ENCODE assay signal across 29 mouse cellular contexts in the genomic region with DNA sequence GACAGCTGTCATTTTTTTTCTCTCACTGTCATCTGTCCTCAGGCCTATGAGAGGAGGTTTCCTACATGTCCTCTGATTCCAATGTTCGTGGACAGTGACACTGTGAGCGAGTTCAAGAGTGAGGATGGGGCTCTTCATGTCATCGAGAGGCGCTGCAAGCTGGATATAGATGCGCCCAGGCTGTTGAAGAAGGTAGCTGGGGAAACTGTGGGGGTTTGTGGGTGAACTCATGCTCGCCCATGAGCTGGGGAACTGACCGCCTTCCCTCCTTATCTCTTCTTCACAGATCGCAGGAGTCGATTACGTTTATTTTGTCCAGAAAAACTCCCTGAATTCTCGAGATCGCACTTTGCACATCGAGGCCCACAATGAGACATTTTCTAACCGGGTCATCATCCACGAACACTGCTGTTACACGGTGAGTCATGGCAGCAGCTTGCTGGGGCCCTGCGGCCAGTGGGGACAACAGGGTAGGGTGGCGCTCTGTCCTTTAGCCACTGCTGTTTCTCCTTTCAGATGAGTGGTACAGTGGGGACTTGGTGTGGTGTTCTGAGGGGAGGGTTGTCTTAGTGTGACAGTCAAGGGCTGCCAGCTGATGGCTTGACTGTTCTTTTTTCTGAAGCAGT. TPM values are rescaled to one million over a fixed set of nuclear protein-coding genes. Genes with fewer than 3 reads are reported as not detected.
DNase-seq lines count a peak whose midpoint lies in the region; ATAC-seq and TF ChIP-seq lines count a peak whose summit lies in the region.
"Had no signal": no experiment of that assay in that cellular context is flagged by ENCODE, and none has a peak within 500 bp of the region (broad histone marks: within the 10 kb centered on the region; RNA-seq: fewer than 3 reads in every experiment).

No protein-coding gene starts in this region.

- H3K4me1 ChIP-seq in embryonic facial prominence, embryonic 12.5 days: 0 out of 2 replicates have a peak, but pooled peaks cover 4% of the 10 kb centered on the region
- peaks cover 8% of the 10 kb centered on the region for H3K4me1 ChIP-seq in embryonic facial prominence, embryonic 10.5 days
- peaks cover 38% of the 10 kb centered on the region for H3K4me1 ChIP-seq in heart, embryonic 15.5 days (replicated peaks)
- peaks cover 75% of the 10 kb centered on the region for H3K4me1 ChIP-seq in G1E (ENCODE audit: insufficient read depth, low read depth, low read length)
- 0 out of 2 replicates have a peak, but pooled peaks cover 9% of the 10 kb centered on the region for H3K4me1 ChIP-seq in hindbrain, embryonic 13.5 days (replicated peaks)

- peak overlapping the region; percentile 17; the same call in 1 of the 2 replicates for H3K27ac ChIP-seq in embryonic facial prominence, embryonic 12.5 days
- no peak overlapping the region for H3K27ac ChIP-seq in embryonic facial prominence, embryonic 10.5 days (replicated peaks)
- H3K27ac ChIP-seq in heart, embryonic 15.5 days: 0 out of 2 replicates have a peak overlapping the region, but pooled peaks have one; percentile 1
- no peak overlapping the region for H3K27ac ChIP-seq in hindbrain, embryonic 13.5 days
- H3K27ac ChIP-seq: embryonic facial prominence, embryonic 13.5 days; forebrain, embryonic 12.5 days; forebrain, embryonic 15.5 days; hindbrain, embryonic 10.5 days; hindbrain, embryonic 14.5 days; hindbrain, postnatal 0 days; kidney, embryonic 15.5 days had no signal

- H3K4me3 ChIP-seq in embryonic facial prominence, embryonic 12.5 days: no peak overlapping the region
- no peak overlapping the region for H3K4me3 ChIP-seq in embryonic facial prominence, embryonic 10.5 days
- H3K4me3 ChIP-seq in heart, embryonic 15.5 days: no peak overlapping the region
- peak overlapping the region; percentile 61; the same call in 1 of the 2 replicates for H3K4me3 ChIP-seq in G1E (ENCODE audit: low read depth, low read length)
- H3K4me3 ChIP-seq in hindbrain, embryonic 13.5 days: no peak overlapping the region
- H3K4me3 ChIP-seq: embryonic facial prominence, embryonic 13.5 days; erythroblast, embryonic 14.5 days; forebrain, embryonic 12.5 days; forebrain, embryonic 15.5 days; heart, embryonic 12.5 days; hindbrain, embryonic 10.5 days; kidney, embryonic 15.5 days had no signal

- no peak for DNase-seq in embryonic facial prominence, embryonic 10.5 days (ENCODE audit: low spot score)
- DNase-seq in heart, postnatal 25 days (ENCODE audit: low spot score): no peak
- peak; percentile 55 for DNase-seq in G1E (ENCODE audit: low spot score)
- peak; percentile 43 for DNase-seq in brain, adult 2 months (ENCODE audit: low read depth, low spot score)
- DNase-seq: adrenal gland, postnatal 25 days; cerebellum, adult 11-12 months; cerebellum, adult 8-10 months; cerebellum, postnatal 10 days; cerebellum, postnatal 36 days; gastrocnemius, postnatal 14 days; heart, adult 11 months; heart, postnatal 36 days; kidney, adult 11 months; kidney, adult 8-10 months had no signal

- no peaks in the 10 kb centered on the region for H3K27me3 ChIP-seq in embryonic facial prominence, embryonic 12.5 days
- no peaks in the 10 kb centered on the region for H3K27me3 ChIP-seq in embryonic facial prominence, embryonic 10.5 days (replicated peaks; ENCODE audit: low read depth, poor library complexity, severe bottlenecking)
- no peaks in the 10 kb centered on the region for H3K27me3 ChIP-seq in heart, embryonic 15.5 days
- H3K27me3 ChIP-seq in G1E (ENCODE audit: insufficient read depth, low read length): no peaks in the 10 kb centered on the region
- no peaks in the 10 kb centered on the region for H3K27me3 ChIP-seq in hindbrain, embryonic 13.5 days
- H3K27me3 ChIP-seq: embryonic facial prominence, embryonic 13.5 days; forebrain, embryonic 12.5 days; forebrain, embryonic 15.5 days; heart, embryonic 12.5 days; kidney, embryonic 15.5 days had no signal

- WGBS in embryonic facial prominence, embryonic 12.5 days: 92% methylated on average over 18 of the region's 18 CpGs
- WGBS in embryonic facial prominence, embryonic 10.5 days: 93% methylated on average over 18 of the region's 18 CpGs
- 88% methylated on average over 18 of the region's 18 CpGs for WGBS in heart, embryonic 15.5 days
- 95% methylated on average over 18 of the region's 18 CpGs for WGBS in hindbrain, embryonic 13.5 days

- intact Hi-C loops in heart, postnatal 25 days (cut with DNase I): loop anchor here (5.0 kb wide), 1 partner anchor 36 kb away; no protein-coding TSS in a partner anchor

- peaks cover 50% of the 10 kb centered on the region for H3K36me3 ChIP-seq in embryonic facial prominence, embryonic 12.5 days
- peaks cover 70% of the 10 kb centered on the region for H3K36me3 ChIP-seq in embryonic facial prominence, embryonic 10.5 days (replicated peaks)
- H3K36me3 ChIP-seq in heart, embryonic 15.5 days: peaks cover 47% of the 10 kb centered on the region
- peaks cover 91% of the 10 kb centered on the region for H3K36me3 ChIP-seq in G1E (replicated peaks)
- H3K36me3 ChIP-seq in hindbrain, embryonic 13.5 days: peaks cover 65% of the 10 kb centered on the region

- TF ChIP-seq CTCF in G1E (IDR thresholded peaks at IDR 0.05; ENCODE audit: low read depth, low read length): no peak

- H3K4me2 ChIP-seq in embryonic facial prominence, embryonic 12.5 days (replicated peaks): no peak overlapping the region
- no peak overlapping the region for H3K4me2 ChIP-seq in heart, embryonic 15.5 days
- no peak overlapping the region for H3K4me2 ChIP-seq in hindbrain, embryonic 13.5 days
- H3K4me2 ChIP-seq: embryonic facial prominence, embryonic 13.5 days; forebrain, embryonic 12.5 days; forebrain, embryonic 15.5 days; heart, embryonic 12.5 days; hindbrain, embryonic 14.5 days; kidney, embryonic 15.5 days had no signal

- ATAC-seq in embryonic facial prominence, embryonic 12.5 days (ENCODE audit: insufficient number of reproducible peaks, insufficient read depth, low FRiP score, low TSS enrichment): no peak
- ATAC-seq in heart, embryonic 15.5 days (replicated peaks; ENCODE audit: insufficient number of reproducible peaks, insufficient read depth, low FRiP score, low read depth): no peak
- ATAC-seq in G1E (ENCODE audit: extremely low read depth, insufficient number of reproducible peaks, low FRiP score, poor library complexity, severe bottlenecking): peak; percentile 64
- no peak for ATAC-seq in hindbrain, embryonic 13.5 days (ENCODE audit: low FRiP score)
- ATAC-seq: activated CD4-positive, CD25-positive, alpha-beta regulatory T cell, adult 4 months; CD4-positive, CD25-positive, alpha-beta regulatory T cell, adult 4 months; forebrain, embryonic 15.5 days; hindbrain, postnatal 0 days; inflammation-experienced regulatory T-cells, adult 6 months had no signal

- no peak overlapping the region for H3K9ac ChIP-seq in embryonic facial prominence, embryonic 12.5 days
- H3K9ac ChIP-seq in heart, embryonic 15.5 days: no peak overlapping the region
- H3K9ac ChIP-seq in hindbrain, embryonic 13.5 days: no peak overlapping the region
- H3K9ac ChIP-seq: embryonic facial prominence, embryonic 13.5 days; forebrain, embryonic 12.5 days; forebrain, embryonic 15.5 days; heart, embryonic 12.5 days; hindbrain, embryonic 14.5 days; kidney, embryonic 15.5 days had no signal

- no peaks in the 10 kb centered on the region for H3K9me3 ChIP-seq in embryonic facial prominence, embryonic 12.5 days
- H3K9me3 ChIP-seq in embryonic facial prominence, embryonic 10.5 days: no peaks in the 10 kb centered on the region
- no peaks in the 10 kb centered on the region for H3K9me3 ChIP-seq in heart, embryonic 15.5 days (replicated peaks)
- H3K9me3 ChIP-seq in G1E (replicated peaks): no peaks in the 10 kb centered on the region
- no peaks in the 10 kb centered on the region for H3K9me3 ChIP-seq in hindbrain, embryonic 13.5 days
- H3K9me3 ChIP-seq: embryonic facial prominence, embryonic 13.5 days; forebrain, embryonic 12.5 days; forebrain, embryonic 15.5 days; heart, embryonic 12.5 days; hindbrain, embryonic 10.5 days; kidney, embryonic 15.5 days had no signal

RNA-seq across cellular contexts. Expression of a gene that starts 26.5 kb away (rescaled TPM):
- polyA plus RNA-seq in embryonic facial prominence, embryonic 12.5 days (2016; fragmentation: Nextera tagmentation; extraction: Ambion mirVana): 55.6 and 61.0 TPM in 2 replicates
- polyA plus RNA-seq in embryonic facial prominence, embryonic 10.5 days (2016; fragmentation: Nextera tagmentation; extraction: Ambion mirVana): 50.6 and 51.8 TPM in 2 replicates
- 42.1 and 48.8 TPM in 2 replicates for polyA plus RNA-seq in heart, embryonic 15.5 days (2015; fragmentation: Nextera tagmentation; extraction: Ambion mirVana)
- 10 to 100 TPM; 71.7 to 74.1 TPM for total RNA-seq in heart, postnatal 25 days (2021)
- total RNA-seq in G1E (2014; fragmentation: Nextera tagmentation): 72.9 and 82.8 TPM in 2 replicates
- total RNA-seq in G1E (2017): 76.1 and 77.8 TPM in 2 replicates
- 88.9 and 95.5 TPM in 2 replicates for polyA plus RNA-seq in G1E (2012)
- 63.3 and 65.9 TPM in 2 replicates for polyA plus RNA-seq in hindbrain, embryonic 13.5 days (2015; fragmentation: Nextera tagmentation; extraction: Ambion mirVana)

RNA-seq across cellular contexts. Expression of a gene that starts 58.0 kb away (rescaled TPM):
- 229 and 230 TPM in 2 replicates for polyA plus RNA-seq in embryonic facial prominence, embryonic 12.5 days (2016; fragmentation: Nextera tagmentation; extraction: Ambion mirVana)
- 255 TPM in 2 replicates for polyA plus RNA-seq in embryonic facial prominence, embryonic 10.5 days (2016; fragmentation: Nextera tagmentation; extraction: Ambion mirVana)
- 50.6 and 76.8 TPM in 2 replicates for polyA plus RNA-seq in heart, embryonic 15.5 days (2015; fragmentation: Nextera tagmentation; extraction: Ambion mirVana)
- total RNA-seq in heart, postnatal 25 days (2021): 10 to 100 TPM; 32.2 to 35.2 TPM
- total RNA-seq in G1E (2014; fragmentation: Nextera tagmentation) (115 and 141 TPM in 2 replicates), G1E (2017) (261 and 292 TPM in 2 replicates)
- 410 and 469 TPM in 2 replicates for polyA plus RNA-seq in G1E (2012)
- 117 and 118 TPM in 2 replicates for polyA plus RNA-seq in hindbrain, embryonic 13.5 days (2015; fragmentation: Nextera tagmentation; extraction: Ambion mirVana)

Comparison
In these comparisons a context has a peak if more than half of its experiments do, and no peak if none do; other contexts are left out.
1. H3K27ac ChIP-seq: peak in embryonic facial prominence, embryonic 12.5 days (single experiment) and heart, embryonic 15.5 days (single experiment); none in embryonic facial prominence, embryonic 10.5 days (single experiment) and hindbrain, embryonic 13.5 days (single experiment).
2. DNase-seq: peak in G1E (single experiment) and brain, adult 2 months (single experiment); none in embryonic facial prominence, embryonic 10.5 days (single experiment) and heart, postnatal 25 days (single experiment).